Mouse (Mus musculus) forebrain, embryonic 16.5 days (tissue): Measurements from ENCODE around the gene Prg3. TPM values are rescaled to one million over a fixed set of nuclear protein-coding genes. Genes with fewer than 3 reads are reported as not detected.

Source experiments
- polyA plus RNA-seq: library from polyadenylated mRNA; unstranded; fragments of >200 nt; fragmentation: Nextera tagmentation; extraction: Ambion mirVana; gene quantifications from 2 replicates; pipeline ENCODE4 v1.2.1, GENCODE M21; 2015

Prg3 gene
- polyA plus RNA-seq, 1 experiment from 2014 or later: not detected

Other genes with a start within 250 kb of the Prg3 start
- gene Gm19426, start 244.6 kb upstream of the Prg3 start, polyA plus RNA-seq: 3.9 and 4.9 TPM in 2 replicates
- 25.0 and 26.9 TPM in 2 replicates for gene Serping1, start 212.8 kb upstream of the Prg3 start, polyA plus RNA-seq
- 21.2 and 28.1 TPM in 2 replicates for gene Ube2l6, start 189.4 kb upstream of the Prg3 start, polyA plus RNA-seq
- gene Smtnl1, start 165.6 kb upstream of the Prg3 start, polyA plus RNA-seq: not detected in 2 replicates
- 58.0 and 69.5 TPM in 2 replicates for gene Timm10, start 161.2 kb upstream of the Prg3 start, polyA plus RNA-seq
- 2.6 and 3.1 TPM in 2 replicates for gene Slc43a1, start 149.4 kb upstream of the Prg3 start, polyA plus RNA-seq
- gene Rtn4rl2, start 101.5 kb upstream of the Prg3 start, polyA plus RNA-seq: 9.8 and 11.4 TPM in 2 replicates
- 6.6 and 7.2 TPM in 2 replicates for gene Slc43a3, start 51.6 kb upstream of the Prg3 start, polyA plus RNA-seq
- gene Prg2, start 7.8 kb upstream of the Prg3 start, polyA plus RNA-seq: not detected in 2 replicates
- gene Ssrp1, start 49.0 kb downstream of the Prg3 start, polyA plus RNA-seq: 228 and 250 TPM in 2 replicates
- gene P2rx3, start 49.2 kb downstream of the Prg3 start, polyA plus RNA-seq: 0.66 and 1.1 TPM in 2 replicates
- gene Tnks1bp1, start 59.8 kb downstream of the Prg3 start, polyA plus RNA-seq: 24.0 and 26.2 TPM in 2 replicates
- gene Aplnr, start 148.0 kb downstream of the Prg3 start, polyA plus RNA-seq: 20.7 and 34.3 TPM in 2 replicates
- 12.3 and 14.9 TPM in 2 replicates for gene Lrrc55, start 209.0 kb downstream of the Prg3 start, polyA plus RNA-seq